Mouse (Mus musculus): Measurements from ENCODE around the gene Dscaml1. TPM values are rescaled to one million over a fixed set of nuclear protein-coding genes. Genes with fewer than 3 reads are reported as not detected.
A peak's percentile ranks its signal among the peaks of the same experiment; 100 is the strongest.

Gene Dscaml1
- polyA plus RNA-seq, 1 experiment, result 0.80 TPM

DNA sequence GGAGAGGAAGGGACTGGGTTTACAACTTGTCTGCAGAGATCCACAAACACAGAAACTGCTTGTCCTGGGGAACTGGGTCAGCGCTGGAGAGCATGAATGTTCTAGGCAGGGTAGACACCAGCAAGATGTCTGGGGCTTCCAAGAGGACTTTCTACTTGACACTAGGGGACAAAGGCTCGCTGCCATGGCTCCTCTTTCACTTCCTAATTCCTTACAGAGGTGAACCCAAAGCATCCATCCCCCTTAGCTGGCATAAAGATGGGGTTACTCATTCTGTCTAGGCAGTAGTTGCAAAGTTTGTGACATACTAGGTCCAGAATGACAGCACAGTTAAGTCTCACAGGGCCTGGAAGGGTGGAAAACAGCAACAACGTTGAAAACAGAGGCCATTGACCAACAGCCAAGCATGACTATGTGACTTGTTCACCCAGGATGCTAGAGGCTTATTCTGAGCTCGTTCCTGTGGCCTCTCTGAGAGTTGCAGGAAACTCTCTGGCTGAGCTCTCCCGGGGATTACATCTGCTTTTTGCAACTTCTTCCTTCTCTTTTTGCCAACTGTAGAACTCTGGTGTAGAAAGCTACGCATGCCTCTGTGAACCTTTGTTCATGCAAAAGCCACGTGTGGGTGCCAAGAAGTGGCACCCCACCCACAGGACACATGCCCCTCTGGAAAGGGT is 120.6 kb downstream of the Dscaml1 start:
- Histone ChIP-seq H3K36me3 (ENCODE audit: control insufficient read depth, insufficient read depth, low read length) (no peaks in the 10 kb centered on the region), H3K4me3 (ENCODE audit: insufficient read depth, low read depth, low read length) (no peak overlapping the region), H3K4me1 (ENCODE audit: control insufficient read depth, insufficient read depth, low read length) (no peaks in the 10 kb centered on the region), H3K27me3 (replicated peaks; ENCODE audit: control insufficient read depth, insufficient read depth, low read length) (no peaks in the 10 kb centered on the region), H3K27ac (ENCODE audit: insufficient read depth, low read depth, low read length) (no peak overlapping the region)
- no peak for TF ChIP-seq CTCF (conservative IDR thresholded peaks at IDR 0.05; ENCODE audit: insufficient read depth, insufficient read length, low read depth, low read length)
- no peak for TF ChIP-seq POLR2A (IDR thresholded peaks at IDR 0.05; ENCODE audit: low read depth, low read length)
- DNase-seq, result no peak
- WGBS, result 75% methylated on average over 7 of the region's 7 CpGs

DNA sequence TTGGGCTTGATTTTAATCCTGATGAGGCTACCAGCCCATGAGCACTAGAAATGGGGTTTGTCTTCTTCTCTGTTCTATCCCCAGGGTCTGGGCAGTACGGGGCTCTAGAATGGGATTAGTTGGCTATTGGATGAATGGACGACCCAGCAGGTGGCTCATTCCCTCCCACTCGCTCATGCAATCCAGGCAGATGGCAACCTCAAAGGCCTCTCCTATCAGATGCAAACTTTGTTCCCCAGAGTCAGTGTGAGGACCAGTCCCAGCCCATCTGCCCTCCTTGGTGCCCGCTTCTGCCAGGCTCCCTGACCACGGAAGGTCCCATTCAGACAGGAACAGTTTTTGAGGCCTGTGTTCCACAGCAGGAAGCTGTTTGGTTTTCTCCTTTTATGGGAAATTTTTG is 123.4 kb downstream of the Dscaml1 start:
- DNase-seq, result no peak
- H3K4me1 ChIP-seq (ENCODE audit: control insufficient read depth, insufficient read depth, low read length), result no peaks in the 10 kb centered on the region
- 68% methylated on average over 5 of the region's 5 CpGs for WGBS
- TF ChIP-seq POLR2A (IDR thresholded peaks at IDR 0.05; ENCODE audit: low read depth, low read length), result no peak
- no peak for TF ChIP-seq CTCF (conservative IDR thresholded peaks at IDR 0.05; ENCODE audit: insufficient read depth, insufficient read length, low read depth, low read length)
- H3K27me3 ChIP-seq (replicated peaks; ENCODE audit: control insufficient read depth, insufficient read depth, low read length), result no peaks in the 10 kb centered on the region
- H3K4me3 ChIP-seq (ENCODE audit: insufficient read depth, low read depth, low read length), result no peak overlapping the region
- H3K36me3 ChIP-seq (ENCODE audit: control insufficient read depth, insufficient read depth, low read length), result no peaks in the 10 kb centered on the region
- no peak overlapping the region for H3K27ac ChIP-seq (ENCODE audit: insufficient read depth, low read depth, low read length)

DNA sequence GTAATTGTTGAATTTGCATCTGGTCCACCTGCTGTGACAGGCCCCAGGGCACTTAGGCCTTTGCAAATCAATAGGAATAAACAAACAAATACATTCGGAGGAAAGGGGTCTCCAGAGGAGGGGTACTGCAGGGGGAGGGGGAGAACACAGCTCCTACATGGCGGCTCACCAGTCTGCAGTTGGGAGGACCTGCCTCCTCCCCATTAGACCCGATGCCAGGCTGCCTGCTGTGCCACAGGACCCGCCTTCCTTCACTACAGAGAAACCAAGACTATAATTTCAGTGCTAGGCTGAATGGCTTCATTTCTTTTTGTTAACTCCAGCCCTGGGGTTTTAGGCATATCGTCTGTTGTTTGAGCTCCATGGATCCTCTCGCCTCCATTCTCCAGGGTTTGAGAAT is 123.8 kb downstream of the Dscaml1 start:
- H3K27ac ChIP-seq (ENCODE audit: insufficient read depth, low read depth, low read length), result no peak overlapping the region
- WGBS, result 65% methylated on average over 6 of the region's 6 CpGs
- DNase-seq, result no peak
- no peak for TF ChIP-seq CTCF (conservative IDR thresholded peaks at IDR 0.05; ENCODE audit: insufficient read depth, insufficient read length, low read depth, low read length)
- no peak for TF ChIP-seq POLR2A (IDR thresholded peaks at IDR 0.05; ENCODE audit: low read depth, low read length)
- H3K27me3 ChIP-seq (replicated peaks; ENCODE audit: control insufficient read depth, insufficient read depth, low read length), result no peaks in the 10 kb centered on the region
- no peaks in the 10 kb centered on the region for H3K4me1 ChIP-seq (ENCODE audit: control insufficient read depth, insufficient read depth, low read length)
- no peak overlapping the region for H3K4me3 ChIP-seq (ENCODE audit: insufficient read depth, low read depth, low read length)
- no peaks in the 10 kb centered on the region for H3K36me3 ChIP-seq (ENCODE audit: control insufficient read depth, insufficient read depth, low read length)

DNA sequence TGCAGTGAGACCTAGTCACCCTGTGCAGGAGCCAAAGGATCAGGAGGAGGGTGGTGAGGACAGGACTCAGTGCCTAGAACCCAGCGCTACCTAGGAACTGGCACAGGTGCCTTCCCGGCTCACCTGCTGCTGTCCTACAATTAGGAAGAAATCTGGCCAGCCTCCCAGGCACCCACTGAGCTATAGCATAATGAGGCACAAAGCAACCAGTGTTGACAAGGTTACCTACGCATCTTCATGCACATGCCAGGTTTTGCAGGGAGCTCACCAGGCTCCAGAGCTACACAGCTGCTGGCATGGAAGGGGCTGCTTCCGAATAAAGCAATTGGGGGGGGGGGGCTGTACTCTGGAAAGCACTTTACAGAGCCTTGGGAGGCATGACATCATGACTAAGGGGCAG is 124.2 kb downstream of the Dscaml1 start:
- Histone ChIP-seq H3K36me3 (ENCODE audit: control insufficient read depth, insufficient read depth, low read length) (no peaks in the 10 kb centered on the region), H3K4me3 (ENCODE audit: insufficient read depth, low read depth, low read length) (no peak overlapping the region), H3K27ac (ENCODE audit: insufficient read depth, low read depth, low read length) (no peak overlapping the region), H3K27me3 (replicated peaks; ENCODE audit: control insufficient read depth, insufficient read depth, low read length) (no peaks in the 10 kb centered on the region), H3K4me1 (ENCODE audit: control insufficient read depth, insufficient read depth, low read length) (no peaks in the 10 kb centered on the region)
- WGBS, result 75% methylated on average over 4 of the region's 4 CpGs
- TF ChIP-seq CTCF (conservative IDR thresholded peaks at IDR 0.05; ENCODE audit: insufficient read depth, insufficient read length, low read depth, low read length) (no peak), POLR2A (IDR thresholded peaks at IDR 0.05; ENCODE audit: low read depth, low read length) (no peak)
- no peak for DNase-seq

DNA sequence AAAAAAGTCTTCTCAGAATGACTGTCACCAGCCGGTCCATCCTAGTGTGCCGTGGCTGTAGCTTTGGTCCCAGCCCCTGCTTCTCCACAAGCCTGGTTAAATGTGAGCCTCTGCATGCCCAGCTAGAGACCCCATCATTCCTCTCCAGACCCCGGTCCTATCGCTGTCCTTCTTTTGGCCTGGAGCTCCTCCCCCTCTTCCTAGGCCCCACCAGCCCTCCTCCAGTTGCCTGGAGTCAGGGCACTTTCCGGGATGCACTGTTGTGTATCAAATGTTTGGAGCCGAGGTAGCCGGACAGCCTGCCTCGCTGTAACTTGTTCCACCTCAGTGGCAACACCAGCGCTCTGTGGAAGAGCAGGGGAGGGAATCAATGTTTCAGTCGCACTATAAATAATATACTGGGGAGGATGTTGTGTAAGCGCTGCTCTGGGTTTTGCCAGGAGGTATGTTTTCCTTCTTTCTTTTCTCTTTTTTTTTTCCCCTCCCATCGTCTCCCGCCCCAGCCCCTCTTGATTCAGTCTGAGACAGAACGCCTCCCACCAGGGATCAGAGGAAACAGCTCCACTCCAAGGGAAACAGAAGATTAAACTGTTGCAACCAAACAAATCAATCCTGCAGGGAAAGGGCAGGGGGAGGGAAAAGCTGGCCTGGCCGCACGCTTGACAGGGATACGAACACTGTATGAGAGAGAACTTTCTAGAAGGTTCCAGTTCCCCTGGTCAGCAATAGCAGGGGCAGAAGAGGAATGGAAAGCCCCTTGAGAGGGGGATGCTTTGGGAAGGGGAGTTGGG is 128.8 kb downstream of the Dscaml1 start:
- peak; percentile 0 for DNase-seq
- H3K4me1 ChIP-seq (ENCODE audit: control insufficient read depth, insufficient read depth, low read length), result no peaks in the 10 kb centered on the region
- WGBS, result 15% methylated on average over 17 of the region's 17 CpGs

DNA sequence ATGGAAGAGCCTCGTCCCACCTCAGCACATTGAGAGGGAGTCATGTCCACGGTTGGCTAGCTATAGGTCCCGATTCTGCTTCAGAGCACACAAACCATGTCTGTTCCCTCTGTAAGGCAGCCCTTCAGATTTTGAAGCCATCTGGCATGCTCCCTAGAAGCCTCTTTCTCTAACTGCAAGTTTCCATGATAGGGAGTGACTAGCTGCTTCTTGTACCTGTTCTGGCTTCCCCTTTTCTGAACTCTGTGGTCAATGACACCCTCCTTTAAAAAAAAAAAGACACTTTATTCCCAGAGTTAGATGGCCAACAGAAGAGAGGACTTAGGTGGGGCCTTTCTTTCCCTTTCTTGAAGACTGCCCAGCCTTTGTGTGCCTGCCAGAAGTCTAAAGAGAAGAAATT is 130.5 kb downstream of the Dscaml1 start:
- H3K36me3 ChIP-seq (ENCODE audit: control insufficient read depth, insufficient read depth, low read length), result no peaks in the 10 kb centered on the region
- TF ChIP-seq CTCF (conservative IDR thresholded peaks at IDR 0.05; ENCODE audit: insufficient read depth, insufficient read length, low read depth, low read length) (no peak), POLR2A (IDR thresholded peaks at IDR 0.05; ENCODE audit: low read depth, low read length) (no peak)
- H3K4me3 ChIP-seq (ENCODE audit: insufficient read depth, low read depth, low read length), result no peak overlapping the region
- 52% methylated on average over 3 of the region's 3 CpGs for WGBS
- no peaks in the 10 kb centered on the region for H3K4me1 ChIP-seq (ENCODE audit: control insufficient read depth, insufficient read depth, low read length)
- no peaks in the 10 kb centered on the region for H3K27me3 ChIP-seq (replicated peaks; ENCODE audit: control insufficient read depth, insufficient read depth, low read length)
- DNase-seq, result no peak
- H3K27ac ChIP-seq (ENCODE audit: insufficient read depth, low read depth, low read length), result no peak overlapping the region

More for the DNA sequence above, 128.8 kb downstream of the Dscaml1 start:
- Histone ChIP-seq H3K27ac (ENCODE audit: insufficient read depth, low read depth, low read length) (no peak overlapping the region), H3K36me3 (ENCODE audit: control insufficient read depth, insufficient read depth, low read length) (no peaks in the 10 kb centered on the region), H3K4me3 (ENCODE audit: insufficient read depth, low read depth, low read length) (no peak overlapping the region), H3K27me3 (replicated peaks; ENCODE audit: control insufficient read depth, insufficient read depth, low read length) (no peaks in the 10 kb centered on the region)
- TF ChIP-seq CTCF (conservative IDR thresholded peaks at IDR 0.05; ENCODE audit: insufficient read depth, insufficient read length, low read depth, low read length), result no peak
- TF ChIP-seq POLR2A (IDR thresholded peaks at IDR 0.05; ENCODE audit: low read depth, low read length), result no peak

DNA sequence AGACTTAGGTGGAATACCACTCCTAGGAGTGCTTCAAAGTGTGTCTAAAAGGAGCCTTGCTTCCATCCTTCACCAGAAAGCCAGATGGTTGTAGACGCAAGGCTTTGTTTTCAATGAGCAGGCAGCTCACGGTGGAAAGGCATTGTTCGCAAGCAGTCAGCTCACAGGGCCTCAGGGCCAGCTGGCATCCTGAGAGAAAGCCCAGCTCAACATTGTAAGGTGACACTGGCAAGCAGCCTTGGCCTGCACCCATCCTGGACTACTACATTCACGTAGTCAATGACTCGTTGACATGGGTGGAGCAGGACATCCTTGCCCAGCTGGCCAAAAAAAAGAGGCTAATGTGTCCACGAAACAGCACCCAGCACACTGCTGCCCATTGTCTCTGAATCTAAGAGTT is 134.6 kb downstream of the Dscaml1 start:
- Histone ChIP-seq H3K27me3 (replicated peaks; ENCODE audit: control insufficient read depth, insufficient read depth, low read length) (no peaks in the 10 kb centered on the region), H3K4me3 (ENCODE audit: insufficient read depth, low read depth, low read length) (no peak overlapping the region), H3K27ac (ENCODE audit: insufficient read depth, low read depth, low read length) (no peak overlapping the region), H3K36me3 (ENCODE audit: control insufficient read depth, insufficient read depth, low read length) (no peaks in the 10 kb centered on the region), H3K4me1 (ENCODE audit: control insufficient read depth, insufficient read depth, low read length) (no peaks in the 10 kb centered on the region)
- no peak for TF ChIP-seq CTCF (conservative IDR thresholded peaks at IDR 0.05; ENCODE audit: insufficient read depth, insufficient read length, low read depth, low read length)
- TF ChIP-seq POLR2A (IDR thresholded peaks at IDR 0.05; ENCODE audit: low read depth, low read length), result no peak
- DNase-seq, result no peak
- WGBS, result 69% methylated on average over 6 of the region's 6 CpGs

Measured in kidney, adult 2 months (tissue).